Comparison of ENCODE assay signal across 19 mouse cellular contexts in the genomic region with DNA sequence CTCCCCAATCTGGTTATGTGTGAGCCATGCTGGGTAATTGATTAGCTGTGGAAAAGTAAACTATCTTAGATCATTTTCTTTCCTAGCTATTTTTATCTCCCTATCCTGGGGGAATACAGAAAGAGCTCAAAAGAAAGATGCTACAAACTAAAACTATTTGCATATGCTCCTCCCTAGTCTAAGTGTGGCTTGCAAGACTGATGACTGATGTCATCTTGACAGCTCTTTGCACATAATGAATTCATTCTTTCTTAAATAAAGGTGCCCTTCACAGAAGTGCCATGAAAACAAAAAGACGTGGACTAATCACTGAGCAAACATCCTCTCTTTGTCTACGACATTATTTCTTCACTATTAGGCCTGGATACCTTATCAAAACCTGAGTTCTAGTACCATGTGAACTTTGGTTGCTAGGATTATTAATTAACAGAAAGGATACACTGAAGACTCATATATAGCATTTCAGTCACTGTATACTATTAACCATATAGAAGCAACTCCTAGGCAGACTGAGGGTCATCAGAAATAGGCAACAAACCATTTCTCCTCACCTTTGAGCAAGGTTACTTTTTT.
A peak's percentile ranks its signal among the peaks of the same experiment; 100 is the strongest.
DNase-seq lines count a peak whose midpoint lies in the region; ATAC-seq and TF ChIP-seq lines count a peak whose summit lies in the region.
"Had no signal": no experiment of that assay in that cellular context is flagged by ENCODE, and none has a peak within 500 bp of the region (broad histone marks: within the 10 kb centered on the region; RNA-seq: fewer than 3 reads in every experiment).

No protein-coding gene starts in this region.

- no peaks in the 10 kb centered on the region for H3K36me3 ChIP-seq in lung, embryonic 14.5 days (ENCODE audit: insufficient read depth)
- H3K36me3 ChIP-seq in intestine, postnatal 0 days (ENCODE audit: control insufficient read depth, insufficient read depth), result no peaks in the 10 kb centered on the region
- no peaks in the 10 kb centered on the region for H3K36me3 ChIP-seq in stomach, postnatal 0 days (ENCODE audit: control insufficient read depth, insufficient read depth, low read length)
- H3K36me3 ChIP-seq: embryonic facial prominence, embryonic 12.5 days; limb, embryonic 15.5 days; liver, embryonic 15.5 days; midbrain, embryonic 10.5 days had no signal

- H3K27ac ChIP-seq in lung, embryonic 14.5 days (ENCODE audit: low read depth), result no peak overlapping the region; the same call in 1 of the 2 replicates
- H3K27ac ChIP-seq in embryonic fibroblast, embryonic 13.5 days (ENCODE audit: insufficient read depth, low read length), result peak overlapping the region; percentile 58; the same call in 1 of the 2 replicates
- peak overlapping the region; percentile 41; the same call in 1 of the 2 replicates for H3K27ac ChIP-seq in intestine, postnatal 0 days (ENCODE audit: low read depth, low read length)
- H3K27ac ChIP-seq in stomach, postnatal 0 days (replicated peaks), result peak overlapping the region; percentile 91
- H3K27ac ChIP-seq: embryonic facial prominence, embryonic 12.5 days; heart, embryonic 13.5 days; hindbrain, embryonic 14.5 days; liver, embryonic 15.5 days; midbrain, embryonic 10.5 days had no signal

- peaks cover 16% of the 10 kb centered on the region; the same call in 1 of the 2 replicates for H3K4me1 ChIP-seq in lung, embryonic 14.5 days (ENCODE audit: insufficient read depth)
- peaks cover 13% of the 10 kb centered on the region for H3K4me1 ChIP-seq in lung, adult 2 months (ENCODE audit: control insufficient read depth, insufficient read depth, low read length)
- no peaks in the 10 kb centered on the region for H3K4me1 ChIP-seq in embryonic fibroblast, embryonic 13.5 days (ENCODE audit: control insufficient read depth, insufficient read depth, low read length)
- H3K4me1 ChIP-seq in intestine, postnatal 0 days (replicated peaks; ENCODE audit: control insufficient read depth, insufficient read depth, low read length), result peaks cover 4% of the 10 kb centered on the region; the same call in 1 of the 2 replicates
- no peaks in the 10 kb centered on the region for H3K4me1 ChIP-seq in stomach, postnatal 0 days (replicated peaks; ENCODE audit: control insufficient read depth, insufficient read depth)
- H3K4me1 ChIP-seq: embryonic facial prominence, embryonic 12.5 days; heart, embryonic 13.5 days; limb, embryonic 15.5 days; midbrain, embryonic 10.5 days had no signal

- no peak for TF ChIP-seq CTCF in lung, embryonic 14.5 days (IDR thresholded peaks at IDR 0.05; ENCODE audit: low read depth)
- TF ChIP-seq CTCF in lung, adult 2 months (IDR thresholded peaks at IDR 0.05; ENCODE audit: insufficient read depth, low read length), result no peak
- TF ChIP-seq CTCF in embryonic fibroblast, embryonic 13.5 days (IDR thresholded peaks at IDR 0.05; ENCODE audit: borderline replicate concordance, insufficient read depth, low read length), result no peak
- TF ChIP-seq CTCF in intestine, postnatal 0 days (IDR thresholded peaks at IDR 0.05; ENCODE audit: low read depth), result no peak
- TF ChIP-seq CTCF in stomach, postnatal 0 days (IDR thresholded peaks at IDR 0.05; ENCODE audit: low read depth), result no peak

- no peak overlapping the region for H3K4me3 ChIP-seq in lung, embryonic 14.5 days (ENCODE audit: low read depth, low read length)
- no peak overlapping the region for H3K4me3 ChIP-seq in lung, adult 2 months (replicated peaks; ENCODE audit: extremely low read depth, low read depth, low read length)
- H3K4me3 ChIP-seq in embryonic fibroblast, embryonic 13.5 days (ENCODE audit: insufficient read depth, low read length), result no peak overlapping the region
- no peak overlapping the region for H3K4me3 ChIP-seq in intestine, postnatal 0 days (ENCODE audit: low read depth, low read length)
- no peak overlapping the region for H3K4me3 ChIP-seq in stomach, postnatal 0 days (ENCODE audit: low read depth, low read length)
- H3K4me3 ChIP-seq: embryonic facial prominence, embryonic 12.5 days; heart, embryonic 13.5 days; limb, embryonic 15.5 days; liver, embryonic 15.5 days; midbrain, embryonic 10.5 days had no signal

- peak; percentile 35 for ATAC-seq in lung, embryonic 14.5 days (ENCODE audit: insufficient read depth)
- peak; percentile 63 for ATAC-seq in intestine, postnatal 0 days
- peak; percentile 79 for ATAC-seq in stomach, postnatal 0 days (ENCODE audit: low FRiP score, low TSS enrichment)

- no peaks in the 10 kb centered on the region for H3K9me3 ChIP-seq in lung, embryonic 14.5 days (ENCODE audit: low read depth, low read length)
- no peaks in the 10 kb centered on the region for H3K9me3 ChIP-seq in intestine, postnatal 0 days (ENCODE audit: control insufficient read depth)
- H3K9me3 ChIP-seq in stomach, postnatal 0 days (ENCODE audit: control insufficient read depth, low read length), result no peaks in the 10 kb centered on the region
- H3K9me3 ChIP-seq: embryonic facial prominence, embryonic 12.5 days; heart, embryonic 13.5 days; limb, embryonic 15.5 days; liver, embryonic 15.5 days; midbrain, embryonic 10.5 days had no signal

- TF ChIP-seq POLR2A in lung, adult 2 months (IDR thresholded peaks at IDR 0.05; ENCODE audit: borderline replicate concordance, extremely low read depth, low read depth, low read length), result no peak
- TF ChIP-seq POLR2A in embryonic fibroblast, embryonic 13.5 days (IDR thresholded peaks at IDR 0.05; ENCODE audit: low read depth, low read length), result no peak

- WGBS in lung, embryonic 14.5 days, result 39% methylated on average over 2 of the region's 2 CpGs
- 34% methylated on average over 2 of the region's 2 CpGs for WGBS in lung, adult 2 months
- WGBS in intestine, postnatal 0 days, result 35% methylated on average over 2 of the region's 2 CpGs
- WGBS in stomach, postnatal 0 days, result 51% methylated on average over 2 of the region's 2 CpGs

- no peak overlapping the region for H3K4me2 ChIP-seq in lung, embryonic 14.5 days
- 0 out of 2 replicates have a peak overlapping the region, but pooled peaks have one; percentile 17 for H3K4me2 ChIP-seq in intestine, postnatal 0 days (replicated peaks; ENCODE audit: low read depth)
- H3K4me2 ChIP-seq in stomach, postnatal 0 days (replicated peaks; ENCODE audit: low read depth), result no peak overlapping the region
- H3K4me2 ChIP-seq: embryonic facial prominence, embryonic 12.5 days; heart, embryonic 13.5 days; hindbrain, embryonic 14.5 days; limb, embryonic 15.5 days; liver, embryonic 15.5 days had no signal

- no peak for TF ChIP-seq EP300 in stomach, postnatal 0 days (optimal IDR thresholded peaks at IDR 0.05)

- no peak for DNase-seq in lung, embryonic 14.5 days
- no peak for DNase-seq in lung, adult 2 months
- no peak for DNase-seq in stomach, postnatal 0 days (ENCODE audit: low spot score)
- no peak for DNase-seq in adrenal gland, postnatal 10 days
- no peak for DNase-seq in left cerebral cortex, postnatal 36 days (ENCODE audit: low spot score in 2 of 2)
- DNase-seq: adrenal gland, adult 2 months; cerebellum, adult 9-11 months; gastrocnemius, postnatal 10 days; kidney, adult 8-10 months; lung, postnatal 4 days; right cerebral cortex, postnatal 4 days had no signal

- no peak overlapping the region for H3K9ac ChIP-seq in lung, embryonic 14.5 days
- H3K9ac ChIP-seq in intestine, postnatal 0 days (ENCODE audit: low read depth, low read length), result no peak overlapping the region
- no peak overlapping the region for H3K9ac ChIP-seq in stomach, postnatal 0 days (ENCODE audit: low read length)
- H3K9ac ChIP-seq: embryonic facial prominence, embryonic 12.5 days; heart, embryonic 13.5 days; hindbrain, embryonic 14.5 days; limb, embryonic 15.5 days; liver, embryonic 15.5 days had no signal

- no peaks in the 10 kb centered on the region for H3K27me3 ChIP-seq in lung, embryonic 14.5 days (ENCODE audit: insufficient read depth, low read length)
- no peaks in the 10 kb centered on the region for H3K27me3 ChIP-seq in intestine, postnatal 0 days (replicated peaks; ENCODE audit: control insufficient read depth, insufficient read depth, low read length)
- H3K27me3 ChIP-seq in stomach, postnatal 0 days (ENCODE audit: control insufficient read depth, insufficient read depth, low read length), result no peaks in the 10 kb centered on the region
- H3K27me3 ChIP-seq: embryonic facial prominence, embryonic 12.5 days; heart, embryonic 13.5 days; limb, embryonic 15.5 days; liver, embryonic 15.5 days had no signal

- intact Hi-C loops in left cerebral cortex, postnatal 36 days (cut with DNase I), result no loop called here
